Mouse (Mus musculus) lung, postnatal 0 days (tissue): ENCODE results near the gene Arfgap2. TPM values are rescaled to one million over a fixed set of nuclear protein-coding genes. Genes with fewer than 3 reads are reported as not detected.

Experiments
- ATAC-seq: fragments of 200-750 bp; cut with Nextera tagmentation; 2 replicates; pipeline ENCODE4 v1.8.0; 2017; ENCODE audit warnings: moderate library complexity
- DNase-seq: peaks from one replicate; pipeline ENCODE4 v3.0.0-alpha.2; 2016; ENCODE audit warnings: low spot score
- H3K27ac ChIP-seq: fragments of 300-500 bp; sonication (generic); 2 replicates; pipeline ENCODE4 v1.5.1; 2014; ENCODE audit warnings: antibody characterized with exemption, mild to moderate bottlenecking, low read length, mixed read lengths
- H3K27me3 ChIP-seq: fragments of 300-500 bp; sonication (generic); replicated peaks from 2 replicates; pipeline ENCODE4 v1.6.1; 2014; ENCODE audit warnings: low read length, mixed read lengths; ENCODE audit not compliant: insufficient read depth
- H3K36me3 ChIP-seq: fragments of 300-500 bp; sonication (generic); 2 replicates; pipeline ENCODE4 v1.6.1; 2014; ENCODE audit warnings: low read length, mixed read lengths; ENCODE audit not compliant: insufficient read depth
- H3K4me1 ChIP-seq: fragments of 300-500 bp; sonication (generic); 2 replicates; pipeline ENCODE4 v1.6.1; 2014; ENCODE audit warnings: antibody characterized with exemption, low read depth, low read length, mixed read lengths; ENCODE audit not compliant: insufficient read depth
- H3K4me2 ChIP-seq: fragments of 300-500 bp; sonication (generic); replicated peaks from 2 replicates; pipeline ENCODE4 v1.6.1; 2014; ENCODE audit warnings: low read depth, mild to moderate bottlenecking, low read length, moderate library complexity, mixed read lengths
- H3K4me3 ChIP-seq: fragments of 300-500 bp; sonication (generic); 2 replicates; pipeline ENCODE4 v1.5.1; 2014; ENCODE audit warnings: low read depth, low read length
- H3K9ac ChIP-seq: fragments of 300-500 bp; sonication (generic); replicated peaks from 2 replicates; pipeline ENCODE4 v1.6.1; 2014; ENCODE audit warnings: low read depth, mild to moderate bottlenecking
- H3K9me3 ChIP-seq: fragments of 300-500 bp; sonication (generic); 2 replicates; pipeline ENCODE4 v1.6.1; 2016; ENCODE audit warnings: low read length, mixed read lengths
- CTCF ChIP-seq: IDR thresholded peaks from 2 replicates; pipeline ENCODE4 v1.5.1; 2016; ENCODE audit warnings: antibody characterized with exemption, mild to moderate bottlenecking
- EP300 ChIP-seq: IDR thresholded peaks from 2 replicates; pipeline ENCODE4 v1.6.1; 2016; ENCODE audit warnings: antibody characterized with exemption, mild to moderate bottlenecking, control low read depth
- WGBS: fragments of 180-500 bp; shearing (Covaris S2); extraction: QIAGEN DNeasy Blood & Tissue Kit; methylation state at CpG from one replicate; pipeline ENCODE4 v1.1.7; 2014; 5-methylcytosine and 5-hydroxymethylcytosine counted together
- polyA plus RNA-seq: library from polyadenylated mRNA; unstranded; fragments of >200 nt; fragmentation: Nextera tagmentation; extraction: Ambion mirVana; gene quantifications from 2 replicates; pipeline ENCODE4 v1.2.1, GENCODE M21; 2015

The Arfgap2 gene
- polyA plus RNA-seq: 57.4 and 64.0 TPM in 2 replicates

DNA sequence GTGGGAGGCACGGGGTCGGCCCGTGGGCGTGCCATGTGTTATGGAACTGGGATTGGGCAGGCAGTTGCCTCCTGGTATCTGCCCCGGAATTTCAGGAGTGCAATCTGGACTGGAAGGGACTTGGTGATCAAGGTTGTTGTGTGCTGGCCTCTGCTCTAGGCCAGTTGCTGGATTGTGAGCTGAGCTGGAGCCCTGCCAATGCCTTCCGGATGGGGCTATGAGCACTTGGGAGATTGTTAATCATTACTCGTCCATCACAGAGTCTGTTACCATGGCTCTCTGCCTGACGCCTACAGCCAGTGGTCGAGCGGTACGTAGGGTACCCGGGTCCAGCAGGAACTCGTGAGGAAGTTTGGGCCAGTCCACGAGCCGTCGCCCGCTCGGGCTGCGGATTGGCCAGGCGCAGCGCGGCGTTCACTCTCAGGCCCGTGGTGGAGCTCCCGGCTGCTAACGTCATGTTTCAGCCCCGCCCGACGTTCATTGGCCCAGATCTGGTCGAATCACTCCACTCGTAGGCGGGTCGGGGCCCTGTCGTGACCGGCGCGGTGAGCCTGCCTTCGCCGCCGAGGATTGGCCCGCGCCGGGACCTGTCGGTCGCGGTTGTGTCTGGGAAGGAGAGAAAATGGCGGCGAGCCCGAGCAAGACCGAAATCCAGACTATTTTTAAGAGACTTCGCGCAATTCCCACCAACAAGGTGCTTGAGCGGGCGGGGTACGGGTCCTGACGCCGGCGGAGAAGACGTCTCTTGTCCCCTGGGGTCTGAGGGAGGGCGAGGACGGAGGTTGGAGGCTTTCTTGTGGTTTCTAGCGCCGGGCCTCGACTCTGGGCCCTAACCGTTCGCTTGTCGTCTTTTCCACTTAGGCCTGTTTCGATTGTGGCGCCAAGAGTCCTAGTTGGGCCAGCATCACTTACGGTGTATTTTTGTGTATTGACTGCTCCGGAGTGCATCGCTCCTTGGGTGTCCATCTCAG lies at the start of gene Arfgap2:
TSS of gene Arfgap2 (plus strand) at position 264 of the 971 bp plus-strand sequence.
- peak; percentile 99 for ATAC-seq
- Histone ChIP-seq H3K4me3 (peak within 1 kb of the TSS; percentile 81), H3K36me3 (peaks cover 30% of the 10 kb centered on the region)

DNA sequence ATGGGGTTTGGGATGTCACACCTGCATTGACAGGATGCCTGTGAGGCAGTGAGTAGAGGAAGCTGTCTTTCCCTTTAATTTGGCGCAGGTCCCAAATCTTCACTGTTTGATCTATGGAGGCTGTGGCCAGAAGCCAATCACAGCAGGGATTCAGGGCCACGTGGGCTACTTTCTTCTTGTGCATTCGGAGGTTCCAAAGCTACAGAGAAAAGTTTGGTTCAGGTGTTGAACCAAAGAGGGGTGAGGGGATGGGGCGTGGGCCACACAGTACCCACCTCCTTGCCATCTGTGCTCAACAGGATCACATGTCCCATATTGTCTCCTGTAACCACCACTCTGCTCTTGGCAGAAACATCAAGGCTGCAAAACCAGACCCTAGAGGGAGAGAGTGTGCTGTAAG lies 47.7 kb upstream of the Arfgap2 start:
- ATAC-seq: 0 out of 2 replicates have a peak, but pooled peaks have one; percentile 6
- 43% methylated on average over 4 of the region's 4 CpGs for WGBS
- no peaks in the 10 kb centered on the region for H3K27me3 ChIP-seq
- H3K9me3 ChIP-seq: no peaks in the 10 kb centered on the region
- H3K4me2 ChIP-seq: no peak overlapping the region
- peaks cover 2% of the 10 kb centered on the region; the same call in 1 of the 2 replicates for H3K36me3 ChIP-seq
- H3K9ac ChIP-seq: no peak overlapping the region
- no peak for TF ChIP-seq EP300
- TF ChIP-seq CTCF: no peak
- DNase-seq: peak; percentile 35
- no peak overlapping the region for H3K27ac ChIP-seq
- H3K4me1 ChIP-seq: no peaks in the 10 kb centered on the region
- no peak overlapping the region for H3K4me3 ChIP-seq

More for the DNA sequence above, at the start of gene Arfgap2:
- H3K27ac ChIP-seq: peak within 1 kb of the TSS; percentile 98
- TF ChIP-seq EP300 (no peak), CTCF (no peak)
- H3K4me2 ChIP-seq: peak within 1 kb of the TSS; percentile 85
- DNase-seq: peak; percentile 100
- H3K9me3 ChIP-seq: no peaks in the 10 kb centered on the region
- peak within 1 kb of the TSS; percentile 98 for H3K9ac ChIP-seq
- 1% methylated on average over 72 of the region's 72 CpGs for WGBS
- H3K27me3 ChIP-seq: no peaks in the 10 kb centered on the region
- no peaks in the 10 kb centered on the region; the same call in 1 of the 2 replicates for H3K4me1 ChIP-seq

DNA sequence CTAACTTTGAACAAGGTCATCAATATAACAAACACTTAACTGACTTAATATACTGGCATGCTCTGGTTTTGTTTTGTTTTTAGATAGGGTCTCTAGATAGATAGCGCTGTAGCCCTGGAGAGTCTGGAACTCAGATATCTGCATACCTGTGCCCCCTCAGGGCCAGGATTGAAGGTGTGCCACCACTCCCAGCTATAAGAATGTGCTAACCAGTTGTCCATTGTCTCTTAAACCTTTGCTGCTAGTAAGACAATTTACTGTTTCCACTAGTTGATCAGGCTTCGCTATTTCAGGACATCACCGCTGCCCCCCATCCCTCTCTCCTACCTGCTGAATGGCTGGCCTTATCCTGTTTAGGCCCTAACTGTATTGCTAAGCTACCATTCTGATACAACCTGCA lies 44.3 kb upstream of the Arfgap2 start:
- no peak overlapping the region for H3K9ac ChIP-seq
- H3K4me3 ChIP-seq: no peak overlapping the region
- H3K27me3 ChIP-seq: no peaks in the 10 kb centered on the region
- no peaks in the 10 kb centered on the region for H3K4me1 ChIP-seq
- no peak overlapping the region for H3K4me2 ChIP-seq
- no peaks in the 10 kb centered on the region; the same call in 1 of the 2 replicates for H3K36me3 ChIP-seq
- H3K9me3 ChIP-seq: no peaks in the 10 kb centered on the region
- WGBS: 93% methylated on average over 3 of the region's 3 CpGs
- DNase-seq: no peak
- no peak for TF ChIP-seq EP300
- no peak for TF ChIP-seq CTCF
- ATAC-seq: no peak
- no peak overlapping the region for H3K27ac ChIP-seq

DNA sequence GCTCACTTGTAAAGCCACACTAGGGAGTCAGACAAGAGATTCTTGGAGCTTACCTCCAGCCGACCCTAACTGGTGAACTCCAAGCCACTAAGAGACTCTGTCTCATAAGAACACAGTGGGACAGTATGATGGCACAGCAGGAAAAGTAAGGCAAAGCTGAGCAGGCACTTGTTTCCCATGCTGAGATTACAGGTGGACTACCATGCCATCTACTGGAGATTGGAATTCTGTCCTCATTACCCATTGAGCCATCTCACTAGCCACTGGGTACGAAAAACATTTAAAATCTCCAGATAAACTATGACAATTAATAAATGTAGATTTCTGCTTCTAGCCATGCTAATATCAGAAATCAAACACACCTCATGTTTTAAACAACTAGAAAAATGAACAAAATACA lies 41.2 kb upstream of the Arfgap2 start:
- WGBS: 74% methylated on average over 2 of the region's 2 CpGs
- Histone ChIP-seq H3K36me3 (no peaks in the 10 kb centered on the region), H3K4me1 (no peaks in the 10 kb centered on the region), H3K27me3 (no peaks in the 10 kb centered on the region), H3K27ac (no peak overlapping the region), H3K4me3 (no peak overlapping the region), H3K9ac (no peak overlapping the region), H3K4me2 (no peak overlapping the region), H3K9me3 (no peaks in the 10 kb centered on the region)
- no peak for ATAC-seq
- TF ChIP-seq EP300 (no peak), CTCF (peak; percentile 31; the same call in 1 of the 2 replicates)
- DNase-seq: no peak

DNA sequence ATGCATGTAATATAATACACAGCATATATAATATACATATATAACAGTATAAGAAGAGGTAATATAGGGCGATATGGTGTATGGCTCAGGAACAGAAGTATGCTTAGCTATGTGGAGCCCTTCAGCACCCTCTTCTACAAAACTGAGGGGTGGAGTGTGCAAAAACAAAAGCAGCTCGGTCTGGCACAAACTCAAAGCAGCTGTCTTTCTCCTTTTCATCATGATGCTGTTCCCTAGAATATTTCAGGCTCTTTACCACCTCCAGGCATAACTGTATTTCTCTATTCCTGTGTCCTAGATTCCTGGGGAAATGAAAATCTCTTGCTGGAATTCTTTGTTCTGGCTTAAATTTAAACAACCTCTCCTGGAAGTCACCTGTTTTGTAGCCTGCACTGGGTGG lies 35.0 kb upstream of the Arfgap2 start:
- no peaks in the 10 kb centered on the region for H3K9me3 ChIP-seq
- H3K4me1 ChIP-seq: no peaks in the 10 kb centered on the region
- DNase-seq (no peak), ATAC-seq (no peak)
- no peak overlapping the region for H3K9ac ChIP-seq
- no peaks in the 10 kb centered on the region for H3K36me3 ChIP-seq
- H3K4me2 ChIP-seq: no peak overlapping the region
- TF ChIP-seq CTCF (no peak), EP300 (no peak)
- WGBS: 73% methylated on average over 2 of the region's 2 CpGs
- no peaks in the 10 kb centered on the region for H3K27me3 ChIP-seq
- no peak overlapping the region for H3K4me3 ChIP-seq
- no peak overlapping the region for H3K27ac ChIP-seq
